Mouse (Mus musculus) mouse embryonic stem cell (cell line): ENCODE data around the gene Gm3573.
"Not testable (repeated sequence)": the region's sequence is repeated elsewhere in the genome, so short reads cannot be mapped to it uniquely, and the experiment has no call there.

ENCODE experiments used
- in situ Hi-C, 2 experiments: fragments of 300-500 bp; cut with MboI; formaldehyde crosslinking; loops; 1 replicate in 1 of 2; 3 replicates in 1 of 2; pipeline ENCODE4 v1.14.3; 2019 to 2020; ENCODE audit warnings: low sequenced_read_pairs in 2 of 2, low pct_unique_long_range_greater_than_20kb in 1 of 2, mixed read lengths in 1 of 2; ENCODE audit not compliant: unreplicated experiment in 1 of 2

Gm3573 gene

DNA sequence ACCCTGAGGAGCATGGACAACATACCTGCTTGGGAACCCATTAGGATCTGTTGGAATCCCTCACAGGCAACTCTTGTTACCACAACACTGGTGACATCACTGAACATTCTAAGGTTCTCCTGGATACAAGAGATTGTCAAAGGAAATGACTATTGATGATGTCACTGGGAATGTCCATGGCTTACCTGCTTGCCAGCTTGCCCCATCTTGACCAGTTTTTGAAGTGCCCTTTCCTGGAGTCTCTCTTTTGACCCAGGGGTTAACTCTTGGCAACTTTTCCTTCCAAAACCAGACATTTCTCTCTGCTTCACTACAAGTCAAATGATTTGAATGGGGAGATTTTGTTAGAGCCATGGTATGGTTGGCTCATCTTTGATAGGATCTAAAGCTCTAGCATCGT lies at the start of gene Gm3573:
Gm3573 (minus strand) TSS at position 101 of the 400 bp plus-strand sequence.
- in situ Hi-C loops, result not testable (repeated sequence)

DNA sequence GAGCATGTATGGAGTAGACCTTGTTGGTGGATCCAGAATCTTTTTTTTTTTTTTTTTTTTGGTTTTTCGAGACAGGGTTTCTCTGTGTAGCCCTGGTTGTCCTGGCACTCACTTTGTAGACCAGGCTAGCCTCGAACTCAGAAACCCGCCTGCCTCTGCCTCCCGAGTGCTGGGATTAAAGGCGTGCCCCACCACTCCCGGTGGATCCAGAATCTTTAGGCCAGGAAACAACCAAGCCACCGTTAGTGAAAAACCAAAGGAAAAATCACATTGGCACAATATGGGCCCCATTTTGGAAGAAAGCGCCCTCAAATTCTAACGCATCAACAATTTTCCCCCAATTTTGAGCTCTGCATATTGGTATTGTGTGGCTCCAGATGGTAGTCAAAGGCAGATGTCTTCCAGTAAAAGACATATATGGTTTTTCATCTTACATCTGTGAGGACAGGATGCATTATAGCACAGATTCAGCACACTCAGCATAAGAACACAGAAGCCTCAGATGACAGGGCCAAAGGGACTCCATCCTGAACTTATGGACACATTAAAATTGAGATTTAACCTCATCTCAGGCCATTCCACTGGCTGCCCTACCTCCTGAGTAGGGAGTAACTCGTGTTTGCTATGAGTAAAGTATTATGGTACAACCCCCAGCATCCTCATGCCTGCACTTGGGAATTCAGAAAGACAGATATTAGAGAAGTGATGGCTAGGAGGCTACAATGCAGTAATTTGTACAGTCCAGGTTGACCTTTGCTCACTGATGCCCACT lies 26.4 kb upstream of the Gm3573 start:
- in situ Hi-C loops, result not testable (repeated sequence)

DNA sequence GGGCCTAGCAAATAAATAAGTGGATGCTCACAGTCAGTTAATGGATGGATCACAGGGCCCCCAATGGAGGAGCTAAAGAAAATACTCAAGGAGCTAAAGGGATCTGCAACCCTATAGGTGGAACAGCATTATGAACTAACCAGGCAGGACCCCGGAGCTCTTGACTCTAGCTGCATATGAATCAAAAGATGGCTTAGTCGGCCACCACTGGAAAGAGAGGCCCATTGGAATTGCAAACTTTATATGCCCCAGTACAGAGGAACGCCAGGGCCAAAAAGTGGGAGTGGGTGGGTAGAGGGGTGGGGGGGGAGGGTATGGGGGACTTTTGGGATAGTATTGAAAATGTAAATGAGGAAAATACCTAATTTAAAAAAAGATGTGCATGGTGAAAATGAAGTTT lies 6.7 kb downstream of the Gm3573 start:
- in situ Hi-C loops, result not testable (repeated sequence)

DNA sequence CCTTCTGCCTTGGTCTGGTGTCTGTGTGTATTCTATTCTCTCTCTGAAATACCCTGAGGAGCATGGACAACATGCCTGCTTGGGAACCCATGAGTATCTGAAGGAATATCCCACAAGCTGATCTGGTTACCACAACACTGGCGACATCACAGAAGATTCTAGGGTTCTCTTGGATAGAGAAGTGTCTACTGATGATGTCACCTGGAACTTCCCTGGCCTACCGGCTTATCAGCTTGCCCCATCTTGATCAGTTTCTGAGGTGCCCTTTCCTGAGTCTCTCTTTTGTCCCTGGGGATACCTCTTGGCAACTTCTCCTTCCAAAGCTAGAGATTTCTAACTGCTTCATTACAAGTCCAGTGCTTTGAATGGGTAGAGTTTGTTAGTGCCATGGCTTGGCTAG lies 28.1 kb downstream of the Gm3573 start, which contains the start of gene Gm17027:
Gm17027 (minus strand) TSS at position 101 of the 400 bp plus-strand sequence.
- in situ Hi-C loops, result not testable (repeated sequence)
